Mouse (Mus musculus) cortical plate, adult 2 months (tissue): Measurements from ENCODE around the gene Lag3. TPM values are rescaled to one million over a fixed set of nuclear protein-coding genes. Genes with fewer than 3 reads are reported as not detected.
"Not testable (repeated sequence)": the region's sequence is repeated elsewhere in the genome, so short reads cannot be mapped to it uniquely, and the experiment has no call there.

Experiments used
- H3K27ac ChIP-seq: fragments of 200-500 bp; 2 replicates; pipeline ENCODE4 v1.5.1; 2012; ENCODE audit warnings: low read length, control low read depth, inconsistent platforms; ENCODE audit not compliant: insufficient read depth
- H3K4me1 ChIP-seq: fragments of 200-500 bp; 2 replicates; pipeline ENCODE4 v1.6.1; 2011; ENCODE audit warnings: low read length; ENCODE audit not compliant: control insufficient read depth, insufficient read depth
- H3K4me3 ChIP-seq: fragments of 200-500 bp; 2 replicates; pipeline ENCODE4 v1.5.1; 2011; ENCODE audit warnings: mild to moderate bottlenecking, low read length, control low read depth; ENCODE audit not compliant: insufficient read depth
- CTCF ChIP-seq: fragments of 200-500 bp; IDR thresholded peaks from 2 replicates; pipeline ENCODE4 v1.5.1; 2011; ENCODE audit warnings: mild to moderate bottlenecking, control low read depth, low read length; ENCODE audit not compliant: insufficient read depth; ENCODE audit errors: extremely low read depth
- POLR2A ChIP-seq: fragments of 200-500 bp; IDR thresholded peaks from 2 replicates; pipeline ENCODE4 v1.6.1; 2011; ENCODE audit warnings: mild to moderate bottlenecking, low read length, control low read depth; ENCODE audit not compliant: insufficient read depth; ENCODE audit errors: extremely low read depth
- polyA plus RNA-seq: library from polyadenylated mRNA; depleted of rRNA; stranded (reverse); fragments of >200 nt; gene quantifications from 2 replicates; pipeline ENCODE4 v1.2.3, GENCODE M21; 2012

The Lag3 gene
- polyA plus RNA-seq, 1 experiment, result 6.5 TPM

DNA sequence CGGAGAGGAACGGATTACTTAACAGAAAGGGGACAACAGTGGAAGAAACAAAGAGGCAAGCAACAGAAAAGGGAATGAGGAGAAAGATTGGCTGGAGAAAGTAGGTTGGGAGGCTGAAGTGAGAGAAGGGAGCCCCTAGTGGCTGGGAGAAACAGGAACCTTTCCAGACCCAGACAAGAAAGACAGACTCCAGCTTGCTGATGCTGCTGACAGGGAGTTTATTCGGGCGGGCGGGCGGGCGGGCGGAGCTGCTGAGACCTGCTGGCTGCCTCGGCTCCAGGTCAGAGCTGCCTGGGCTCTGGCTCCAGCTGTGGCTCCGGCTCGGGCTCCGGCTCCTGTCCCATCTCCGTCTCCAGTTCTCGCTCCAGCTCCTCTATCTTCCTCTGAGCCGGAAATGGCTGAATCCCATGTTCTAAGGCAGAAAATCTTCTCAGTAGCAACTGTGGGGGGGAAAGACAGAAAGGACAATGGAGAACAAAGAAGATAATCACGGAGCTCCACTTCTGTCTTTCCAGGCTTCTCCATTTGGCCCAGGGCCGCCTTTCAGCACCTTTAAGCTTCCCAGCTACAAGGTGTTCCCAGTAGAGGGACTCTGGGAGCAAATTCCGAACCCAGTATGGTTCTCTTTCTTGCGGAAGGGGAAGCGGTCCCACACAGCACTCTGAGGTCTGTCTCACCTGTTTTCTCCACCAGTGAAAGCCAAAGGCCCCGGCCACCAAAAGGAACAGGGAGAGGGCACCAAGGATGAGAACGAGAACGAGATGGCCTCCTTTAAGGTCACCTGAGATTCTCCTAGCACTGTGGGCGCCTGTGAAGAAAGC is 7.1 kb downstream of the Lag3 start:
- TF ChIP-seq CTCF, result peak; percentile 63
- peak; percentile 54 for TF ChIP-seq POLR2A
- H3K4me3 ChIP-seq, result peak overlapping the region; percentile 39
- H3K4me1 ChIP-seq, result no peaks in the 10 kb centered on the region
- H3K27ac ChIP-seq, result peak overlapping the region; percentile 94

DNA sequence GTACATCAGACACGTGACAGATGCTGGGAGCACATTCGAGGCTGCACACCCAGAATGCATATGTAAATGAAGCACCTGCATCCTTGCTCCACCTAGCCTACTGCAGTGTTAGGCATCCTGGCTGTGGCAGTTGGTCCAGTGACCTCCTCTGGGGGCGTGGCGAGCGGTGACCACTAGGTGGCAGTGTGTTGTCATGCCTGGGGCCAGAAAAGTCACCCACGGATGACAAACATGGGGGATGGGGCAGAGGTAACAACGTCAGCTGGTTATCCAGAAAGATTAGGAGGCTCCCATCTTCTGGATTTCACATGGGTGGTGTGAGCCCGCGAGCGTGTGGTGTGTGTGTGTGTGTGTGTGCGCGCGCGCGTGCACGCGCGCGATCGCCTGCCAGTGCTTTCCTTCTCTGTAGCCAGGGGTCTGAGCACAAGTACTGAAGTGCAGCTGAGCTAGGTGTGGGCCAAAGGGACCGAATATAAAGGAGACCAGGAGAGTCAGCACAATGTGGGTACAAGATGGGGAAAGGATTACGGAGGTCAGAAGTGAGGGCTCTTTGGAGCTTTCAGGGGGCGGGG is 7.8 kb downstream of the Lag3 start:
- TF ChIP-seq CTCF, result peak; percentile 86
- no peak for TF ChIP-seq POLR2A
- Histone ChIP-seq H3K4me3 (peak overlapping the region; percentile 39), H3K4me1 (no peaks in the 10 kb centered on the region), H3K27ac (peak overlapping the region; percentile 93)

DNA sequence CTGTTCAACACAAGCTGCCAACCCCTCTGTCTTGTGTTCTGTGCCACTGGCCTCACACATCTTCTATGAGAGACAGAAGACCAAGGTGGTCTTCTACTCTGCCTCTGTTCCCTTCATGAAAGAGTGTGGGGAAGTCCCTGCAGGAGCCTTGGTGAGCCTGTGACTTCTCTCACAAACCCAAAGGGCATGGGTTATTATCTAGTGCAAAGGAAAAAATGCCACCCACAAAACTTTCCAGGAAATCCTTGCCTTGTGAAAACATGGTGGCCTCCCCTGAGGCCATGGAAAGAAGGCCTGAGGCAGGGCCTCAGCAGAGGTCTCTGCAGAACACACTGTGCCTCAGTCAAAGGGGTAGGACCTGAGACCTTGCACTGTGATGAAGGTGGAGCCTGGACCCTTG is 9.7 kb downstream of the Lag3 start:
- Histone ChIP-seq H3K4me1 (no peaks in the 10 kb centered on the region), H3K27ac (no peak overlapping the region), H3K4me3 (no peak overlapping the region)
- no peak for TF ChIP-seq CTCF
- no peak for TF ChIP-seq POLR2A

DNA sequence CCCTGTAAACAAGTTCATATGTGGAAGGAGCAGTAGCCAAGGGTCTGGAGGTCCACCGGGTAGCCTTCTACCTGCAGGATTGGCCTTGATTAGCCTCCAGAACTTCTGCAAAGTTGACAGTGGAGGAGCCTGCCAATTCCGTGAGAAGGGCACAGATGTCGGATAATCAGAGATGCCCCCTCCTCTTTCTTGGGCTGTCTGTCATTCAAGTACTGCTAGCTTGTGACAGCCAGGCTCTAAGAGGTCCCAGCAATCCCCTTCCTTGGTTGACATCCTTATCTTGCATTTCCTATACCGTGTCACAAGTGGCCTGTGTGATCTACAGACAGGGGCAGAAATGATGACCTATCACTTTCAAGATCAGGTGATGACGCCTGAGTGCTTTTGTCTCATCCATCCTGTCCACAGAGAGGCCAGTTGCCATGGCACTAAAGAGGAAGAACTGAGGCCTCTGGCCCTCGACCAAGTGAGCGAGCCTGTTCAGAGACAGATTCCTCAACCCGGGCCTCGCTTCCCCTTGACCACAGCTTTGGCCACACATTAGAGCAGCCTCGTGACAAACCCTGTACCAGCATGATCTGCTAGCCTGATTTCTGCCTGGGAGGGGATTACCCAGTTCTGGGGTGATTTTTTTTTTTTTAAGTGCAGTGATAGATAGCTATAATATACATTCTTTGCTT is 10.6 kb downstream of the Lag3 start:
- H3K27ac ChIP-seq, result no peak overlapping the region
- no peak overlapping the region for H3K4me3 ChIP-seq
- TF ChIP-seq POLR2A (no peak), CTCF (no peak)
- H3K4me1 ChIP-seq, result no peaks in the 10 kb centered on the region

DNA sequence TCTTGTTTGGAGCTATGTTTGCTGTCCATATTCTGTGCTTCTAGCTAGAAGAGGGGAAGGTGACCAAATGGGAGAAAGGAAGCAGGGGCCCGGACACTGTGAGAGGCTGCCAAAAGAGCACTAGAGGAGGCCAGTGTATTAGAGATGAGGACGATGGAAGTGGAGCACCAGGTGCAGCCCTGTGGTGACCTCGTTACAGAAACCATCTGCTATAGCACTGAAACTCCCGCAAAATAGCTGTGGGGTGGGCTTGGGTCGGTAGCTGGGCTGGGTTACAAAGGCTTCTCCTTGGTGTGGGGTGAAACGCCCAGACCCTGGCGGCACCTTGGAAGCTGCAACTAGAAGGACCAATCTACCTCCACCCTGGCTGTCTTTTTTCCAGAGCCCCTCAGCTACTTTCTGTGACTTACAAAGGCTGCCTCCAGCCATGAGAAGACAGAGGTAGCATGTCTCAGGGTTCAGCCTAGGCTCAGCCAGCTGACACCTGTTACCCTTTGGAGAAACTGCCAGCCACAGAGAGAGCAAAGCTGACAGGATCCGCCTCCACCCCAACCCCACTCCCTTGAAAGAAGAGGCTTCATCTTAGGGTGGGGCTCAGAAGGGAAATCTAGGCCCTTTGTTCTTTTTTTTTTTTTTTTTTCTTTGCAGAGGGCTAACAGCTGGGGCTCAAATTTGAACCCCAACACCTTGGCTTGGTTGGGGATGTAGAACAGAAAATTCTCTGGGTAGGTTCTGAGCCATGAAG is 11.3 kb downstream of the Lag3 start:
- no peak for TF ChIP-seq POLR2A
- Histone ChIP-seq H3K4me1 (no peaks in the 10 kb centered on the region), H3K4me3 (no peak overlapping the region), H3K27ac (no peak overlapping the region)

DNA sequence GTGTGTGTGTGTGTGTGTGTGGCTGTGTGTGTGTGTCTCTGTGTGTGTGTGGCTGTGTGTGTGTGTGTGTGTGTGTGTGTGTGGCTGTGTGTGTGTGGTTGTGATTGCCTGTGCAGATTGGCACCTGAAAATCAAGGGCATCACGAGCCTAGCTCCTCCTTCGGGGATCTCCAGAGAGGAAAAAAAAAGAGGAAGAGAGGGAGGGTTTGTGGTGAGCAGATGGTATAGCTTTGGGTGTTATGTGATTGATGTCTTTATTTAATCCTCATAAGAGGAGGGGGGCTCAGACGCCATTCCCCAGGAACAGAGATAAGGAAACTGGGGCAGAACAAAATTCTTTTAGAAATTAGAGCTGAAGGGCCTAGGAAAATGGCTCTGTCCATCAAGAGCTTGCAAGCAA is 13.1 kb downstream of the Lag3 start:
- H3K4me1 ChIP-seq, result no peaks in the 10 kb centered on the region
- H3K4me3 ChIP-seq, result no peak overlapping the region
- TF ChIP-seq CTCF, result no peak
- no peak overlapping the region for H3K27ac ChIP-seq

DNA sequence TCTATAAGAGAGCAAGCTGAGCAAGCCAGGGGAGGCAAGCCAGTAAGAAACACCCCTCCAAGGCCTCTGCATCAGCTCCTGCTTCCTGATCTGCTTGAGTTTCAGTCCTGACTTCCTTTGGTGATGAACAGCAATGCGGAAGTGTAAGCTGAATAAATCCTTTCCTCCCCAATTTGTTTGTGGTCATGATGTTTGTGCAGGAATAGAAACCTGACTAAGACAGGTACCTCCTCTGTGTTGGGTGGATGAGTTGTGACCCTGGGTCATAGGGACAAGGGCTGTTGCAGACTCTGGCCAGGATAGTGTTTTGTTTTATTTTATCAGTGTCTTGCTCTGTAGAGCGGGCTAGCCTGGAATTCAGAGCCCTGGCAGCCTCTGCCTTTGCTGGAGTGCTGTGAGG is 17.4 kb downstream of the Lag3 start:
- H3K4me3 ChIP-seq, H3K4me1 ChIP-seq, H3K27ac ChIP-seq: not testable (repeated sequence)

DNA sequence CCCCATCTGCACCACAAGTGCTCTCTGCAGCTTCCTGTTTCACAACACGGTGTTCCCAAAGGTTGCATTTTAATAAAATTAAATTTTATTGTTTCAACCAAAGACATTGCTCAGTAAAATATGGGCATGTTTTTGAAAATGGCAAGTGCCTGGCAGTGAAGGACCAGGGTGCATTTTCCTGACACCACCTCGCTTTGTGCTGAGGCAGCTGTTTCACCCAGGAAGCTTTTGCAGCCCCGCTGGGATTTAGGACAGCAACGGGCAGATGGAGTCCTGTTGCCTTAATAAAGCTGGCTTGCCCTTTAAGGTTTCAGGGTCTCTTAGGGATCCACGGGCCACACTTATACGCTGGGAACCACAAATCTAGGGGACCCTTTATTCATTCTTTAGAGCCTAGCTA is 20.5 kb downstream of the Lag3 start:
- no peak overlapping the region for H3K27ac ChIP-seq
- TF ChIP-seq CTCF (no peak), POLR2A (no peak)
- H3K4me1 ChIP-seq, result no peaks in the 10 kb centered on the region
- H3K4me3 ChIP-seq, result no peak overlapping the region

DNA sequence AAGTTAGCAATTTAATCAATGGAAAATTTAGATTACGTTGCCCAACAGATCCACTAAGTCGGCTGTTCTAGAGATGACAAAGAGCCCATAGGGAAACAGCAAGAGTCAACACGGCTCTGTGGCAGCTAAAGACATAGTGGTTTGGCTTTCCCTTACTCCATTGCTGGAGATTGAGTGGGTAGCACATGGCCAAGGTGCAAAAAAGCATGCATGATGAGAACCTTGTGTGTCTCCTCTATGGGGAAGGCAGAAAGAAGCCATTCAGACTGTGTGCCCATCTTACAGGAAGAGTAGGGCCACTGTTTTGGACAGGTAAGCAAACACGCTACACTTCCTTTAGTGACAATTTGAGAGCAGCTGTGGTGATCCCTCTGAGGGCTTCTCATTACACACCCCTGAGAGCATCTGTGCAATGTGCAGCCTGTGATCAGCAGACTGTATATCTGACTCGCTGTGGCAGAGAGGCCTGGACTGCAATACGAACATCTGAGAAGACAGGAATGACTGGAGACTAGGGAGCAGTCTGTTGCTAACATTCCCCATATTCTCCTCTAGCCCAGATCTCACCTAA is 22.9 kb downstream of the Lag3 start:
- Histone ChIP-seq H3K4me3 (no peak overlapping the region), H3K27ac (no peak overlapping the region), H3K4me1 (no peaks in the 10 kb centered on the region)
- no peak for TF ChIP-seq CTCF
- TF ChIP-seq POLR2A, result no peak
